Mouse (Mus musculus) splenic B cell, adult 2 months (primary cell): ENCODE measurements at regions not wholly inside any gene's neighbourhood (a gene's known extent, or its start where the extent isn't known, plus 50 kb on each side); places are given as distances from the start of the nearest gene placed in this dataset.

Experiments used
- DNase-seq: peaks from one replicate; pipeline ENCODE4 v3.0.0-alpha.2; 2011; ENCODE audit warnings: low read depth, low spot score
- H3K27me3 ChIP-seq: 2 replicates; pipeline ENCODE4 v1.6.1; 2012; ENCODE audit warnings: mild to moderate bottlenecking, low read length, moderate library complexity, mixed read lengths; ENCODE audit not compliant: control insufficient read depth, poor library complexity, insufficient read depth, severe bottlenecking
- H3K36me3 ChIP-seq: 2 replicates; pipeline ENCODE4 v1.6.1; 2012; ENCODE audit warnings: mild to moderate bottlenecking, low read length, moderate library complexity, mixed read lengths; ENCODE audit not compliant: control insufficient read depth, poor library complexity, insufficient read depth, severe bottlenecking

DNA sequence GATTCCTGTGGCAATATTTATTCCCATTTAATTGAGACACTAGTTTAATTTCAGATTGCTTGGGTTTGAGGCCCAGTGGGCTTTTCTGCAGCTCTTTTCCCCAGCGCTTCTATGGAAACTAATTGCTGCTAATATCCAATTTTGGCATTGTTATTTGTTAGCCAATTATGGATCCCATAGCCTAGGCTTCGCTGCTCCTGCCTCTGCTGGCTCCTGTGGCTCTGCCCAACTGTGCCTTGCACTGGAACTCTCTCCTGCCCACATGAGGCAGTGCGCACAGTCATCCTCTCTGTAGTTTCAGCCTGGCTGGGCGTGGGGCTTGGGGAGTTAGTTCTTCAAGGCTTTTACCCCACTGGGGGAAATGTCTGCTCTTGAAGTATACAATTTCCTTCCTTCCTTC lies 491.8 kb downstream of the Prss52 start:
- H3K27me3 ChIP-seq, result no peaks in the 10 kb centered on the region; the same call in 1 of the 2 replicates
- DNase-seq, result no peak
- no peaks in the 10 kb centered on the region for H3K36me3 ChIP-seq

DNA sequence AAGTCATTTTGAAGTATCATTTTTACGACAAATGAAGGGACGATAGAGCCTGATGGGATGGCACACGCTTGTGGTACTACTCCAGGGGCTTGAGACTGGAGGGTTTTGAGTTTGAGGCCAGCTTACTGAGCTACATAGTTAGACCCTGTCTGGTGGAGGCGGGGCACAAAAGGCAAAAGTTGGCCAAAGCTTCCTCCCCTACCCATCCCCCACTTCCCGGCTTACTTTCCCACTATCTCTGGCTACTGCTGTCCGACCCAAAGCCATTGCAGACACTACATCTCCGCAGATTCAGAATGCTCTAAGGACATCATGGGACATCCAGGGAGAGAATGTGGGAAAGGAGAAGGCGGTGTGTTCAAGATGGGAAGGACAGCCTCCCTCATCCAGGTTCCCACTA lies 493.1 kb downstream of the Prss52 start:
- no peaks in the 10 kb centered on the region for H3K36me3 ChIP-seq
- no peak for DNase-seq
- no peaks in the 10 kb centered on the region for H3K27me3 ChIP-seq
